Mouse (Mus musculus) hindbrain, postnatal 0 days (tissue): ENCODE data around the gene AY358078. TPM values are rescaled to one million over a fixed set of nuclear protein-coding genes. Genes with fewer than 3 reads are reported as not detected.
"Not testable (repeated sequence)": the region's sequence is repeated elsewhere in the genome, so short reads cannot be mapped to it uniquely, and the experiment has no call there.

ENCODE experiments used
- ATAC-seq: fragments of 200-750 bp; cut with Nextera tagmentation; 2 replicates; pipeline ENCODE4 v1.8.0; 2017; ENCODE audit warnings: mild to moderate bottlenecking, moderate TSS enrichment, moderate library complexity
- DNase-seq: peaks from one replicate; pipeline ENCODE4 v3.0.0-alpha.2; 2015; ENCODE audit warnings: low spot score
- H3K27ac ChIP-seq: fragments of 300-500 bp; sonication (generic); 2 replicates; pipeline ENCODE4 v1.5.1; 2014; ENCODE audit warnings: mild to moderate bottlenecking
- H3K27me3 ChIP-seq: fragments of 300-500 bp; sonication (generic); 2 replicates; pipeline ENCODE4 v1.6.1; 2014; ENCODE audit warnings: low read length, mixed read lengths; ENCODE audit not compliant: insufficient read depth
- H3K36me3 ChIP-seq: fragments of 300-500 bp; sonication (generic); 2 replicates; pipeline ENCODE4 v1.6.1; 2014; ENCODE audit warnings: low read length, mixed read lengths; ENCODE audit not compliant: insufficient read depth
- H3K4me1 ChIP-seq: fragments of 300-500 bp; sonication (generic); 2 replicates; pipeline ENCODE4 v1.6.1; 2014; ENCODE audit warnings: antibody characterized with exemption, low read length, mixed read lengths; ENCODE audit not compliant: insufficient read depth
- H3K4me2 ChIP-seq: fragments of 300-500 bp; sonication (generic); 2 replicates; pipeline ENCODE4 v1.6.1; 2014; ENCODE audit warnings: low read depth, mild to moderate bottlenecking, low read length, moderate library complexity, mixed read lengths
- H3K4me3 ChIP-seq: fragments of 300-500 bp; sonication (generic); 2 replicates; pipeline ENCODE4 v1.5.1; 2014; ENCODE audit warnings: low read length
- H3K9ac ChIP-seq: fragments of 300-500 bp; sonication (generic); replicated peaks from 2 replicates; pipeline ENCODE4 v1.6.1; 2014; ENCODE audit warnings: mild to moderate bottlenecking, low read length, moderate library complexity, mixed read lengths
- H3K9me3 ChIP-seq: fragments of 300-500 bp; sonication (generic); 2 replicates; pipeline ENCODE4 v1.6.1; 2016; ENCODE audit warnings: low read length, mixed read lengths
- CTCF ChIP-seq: IDR thresholded peaks from 2 replicates; pipeline ENCODE4 v1.5.1; 2016; ENCODE audit warnings: antibody characterized with exemption, control low read depth, low read depth
- WGBS: fragments of 180-500 bp; shearing (Covaris S2); extraction: QIAGEN DNeasy Blood & Tissue Kit; methylation state at CpG from one replicate; pipeline ENCODE4 v1.1.7; 2014; 5-methylcytosine and 5-hydroxymethylcytosine counted together
- polyA plus RNA-seq: library from polyadenylated mRNA; unstranded; fragments of >200 nt; fragmentation: Nextera tagmentation; extraction: Ambion mirVana; gene quantifications from 2 replicates; pipeline ENCODE4 v1.2.1, GENCODE M21; 2015
- total RNA-seq: library from RNA; depleted of rRNA; stranded (reverse); fragments of >200 nt; gene quantifications from 2 replicates; pipeline ENCODE4 v1.2.3, GENCODE M21; 2014

Gene AY358078
- total and polyA plus RNA-seq, 2 experiments from 2014 or later = not detected

DNA sequence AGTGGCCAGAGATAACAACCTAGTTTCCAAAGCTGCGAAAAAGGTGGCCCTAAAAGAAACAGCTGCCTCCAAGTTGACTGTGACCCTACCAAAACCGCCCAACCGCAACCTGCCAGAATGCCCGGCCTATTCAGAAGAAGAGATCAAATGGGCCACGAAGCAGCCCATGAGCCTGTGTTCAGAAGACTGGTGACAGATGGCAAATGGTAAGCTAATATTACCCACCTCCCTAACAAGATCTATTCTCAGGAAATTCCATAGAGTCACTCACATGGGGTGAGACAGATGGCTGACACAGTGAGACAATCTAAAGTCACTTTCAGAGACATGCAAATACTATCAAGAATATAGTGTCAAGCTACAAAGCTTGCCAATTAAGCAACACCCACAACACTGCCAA is 12.8 kb upstream of the AY358078 start:
- Histone ChIP-seq H3K9ac (no peak overlapping the region), H3K27me3 (no peaks in the 10 kb centered on the region), H3K27ac (no peak overlapping the region), H3K4me1 (no peaks in the 10 kb centered on the region), H3K36me3 (no peaks in the 10 kb centered on the region), H3K9me3 (no peaks in the 10 kb centered on the region), H3K4me3 (no peak overlapping the region), H3K4me2 (no peak overlapping the region)
- WGBS = 51% methylated on average over 5 of the region's 5 CpGs
- DNase-seq = peak; percentile 33
- no peak for TF ChIP-seq CTCF
- ATAC-seq = peak; percentile 49; the same call in 1 of the 2 replicates

DNA sequence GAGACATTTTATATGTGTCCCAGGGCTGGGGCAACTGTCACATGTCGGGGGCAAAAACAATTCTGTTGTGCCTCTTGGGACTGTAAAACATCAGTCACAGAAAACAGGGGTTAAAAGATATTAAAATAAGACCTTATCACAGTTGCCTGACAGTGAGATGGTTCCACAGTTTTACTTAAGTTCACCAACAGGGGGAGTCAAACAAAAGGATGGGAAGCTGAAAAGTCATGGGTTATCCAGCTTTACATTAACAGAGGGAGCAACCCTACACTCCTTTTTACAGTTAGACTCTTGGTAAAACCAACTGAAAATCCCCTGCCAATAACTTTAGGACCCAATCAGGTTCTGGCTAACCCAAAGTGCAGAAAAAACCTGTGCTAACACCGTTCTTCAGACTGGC is 10.7 kb upstream of the AY358078 start:
- no peak overlapping the region for H3K4me3 ChIP-seq

DNA sequence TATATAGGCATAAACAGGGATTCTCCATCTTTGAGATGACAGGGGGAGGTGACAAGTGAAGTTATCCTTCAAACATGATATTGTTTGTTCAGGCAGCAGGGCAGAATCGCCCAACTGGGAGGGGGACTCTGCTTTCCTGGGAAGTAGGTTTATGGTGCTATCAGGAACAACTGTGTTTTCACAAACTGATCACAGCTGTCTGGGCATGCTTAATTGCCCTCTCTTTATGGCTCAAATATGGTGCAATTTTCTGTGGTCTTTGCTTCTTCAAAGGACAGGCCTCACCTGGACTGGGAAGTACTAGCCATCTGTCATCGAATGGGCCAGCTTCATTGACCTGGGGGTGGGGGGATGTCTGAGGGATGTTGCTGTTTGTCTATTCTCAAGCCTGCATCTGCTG is 5.7 kb upstream of the AY358078 start:
- H3K4me3 ChIP-seq = no peak overlapping the region
- H3K27me3 ChIP-seq = no peaks in the 10 kb centered on the region
- no peak for DNase-seq
- no peaks in the 10 kb centered on the region for H3K36me3 ChIP-seq
- no peak for ATAC-seq
- no peak overlapping the region for H3K4me2 ChIP-seq
- no peaks in the 10 kb centered on the region for H3K9me3 ChIP-seq
- no peaks in the 10 kb centered on the region for H3K4me1 ChIP-seq
- 58% methylated on average over 2 of the region's 2 CpGs for WGBS
- H3K9ac ChIP-seq = no peak overlapping the region
- no peak for TF ChIP-seq CTCF
- H3K27ac ChIP-seq = no peak overlapping the region

More for the DNA sequence above, 10.7 kb upstream of the AY358078 start:
- Histone ChIP-seq H3K9me3 (no peaks in the 10 kb centered on the region), H3K36me3 (no peaks in the 10 kb centered on the region), H3K27me3 (no peaks in the 10 kb centered on the region), H3K4me2 (no peak overlapping the region), H3K9ac (no peak overlapping the region), H3K4me1 (no peaks in the 10 kb centered on the region), H3K27ac (no peak overlapping the region)
- TF ChIP-seq CTCF = no peak
- 86% methylated on average over 2 of the region's 2 CpGs for WGBS
- ATAC-seq (no peak), DNase-seq (no peak)

DNA sequence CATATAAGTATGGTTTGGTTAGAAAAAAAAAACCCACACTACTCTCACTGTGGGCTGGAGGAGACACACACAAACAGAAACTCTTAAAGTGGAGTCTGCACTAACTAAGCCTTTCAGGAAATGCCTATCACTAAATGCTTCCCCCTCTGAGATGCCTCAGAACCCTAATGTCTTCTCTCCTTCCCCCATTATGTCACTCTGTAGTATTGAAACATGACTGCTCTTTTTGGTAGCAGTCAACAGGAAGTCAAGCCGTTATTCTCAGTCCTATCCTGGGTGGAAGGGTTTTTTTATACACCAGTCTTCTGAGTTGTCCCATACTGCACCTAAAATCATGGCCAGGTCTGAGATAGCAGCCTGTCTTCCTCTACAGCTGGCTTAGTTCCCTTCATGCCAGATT is 26.8 kb downstream of the AY358078 start:
- DNase-seq (no peak), ATAC-seq (no peak)
- 77% methylated on average over 1 of the region's 1 CpGs for WGBS
- H3K4me3 ChIP-seq = no peak overlapping the region
- no peak overlapping the region for H3K4me2 ChIP-seq
- H3K27me3 ChIP-seq = no peaks in the 10 kb centered on the region
- H3K27ac ChIP-seq = no peak overlapping the region
- H3K9ac ChIP-seq = no peak overlapping the region
- no peaks in the 10 kb centered on the region for H3K4me1 ChIP-seq
- no peaks in the 10 kb centered on the region for H3K9me3 ChIP-seq
- H3K36me3 ChIP-seq = no peaks in the 10 kb centered on the region
- TF ChIP-seq CTCF = no peak

DNA sequence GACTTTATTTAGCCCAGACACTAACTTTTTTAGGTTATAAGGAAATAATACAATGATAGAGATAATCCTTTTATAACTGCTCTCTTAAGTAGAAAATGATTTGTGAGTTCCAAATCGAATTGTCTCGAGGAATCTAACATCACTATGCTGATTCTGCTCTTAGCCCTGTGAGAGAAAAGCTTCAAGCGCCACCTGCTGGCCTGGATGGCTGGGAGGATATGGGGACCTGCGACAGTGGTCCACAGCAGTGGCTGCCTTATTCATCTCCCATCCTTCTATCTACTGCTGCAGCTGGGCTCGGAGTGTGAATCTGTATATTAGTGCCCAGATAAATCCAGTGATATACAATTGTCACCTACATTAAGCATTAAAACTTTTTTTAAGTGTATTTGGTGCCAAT is 28.0 kb downstream of the AY358078 start:
- not testable (repeated sequence) for H3K36me3 ChIP-seq, H3K9ac ChIP-seq, H3K27ac ChIP-seq, H3K4me1 ChIP-seq, H3K27me3 ChIP-seq, H3K9me3 ChIP-seq, H3K4me3 ChIP-seq, H3K4me2 ChIP-seq
- ATAC-seq = peak; percentile 64; the same call in 1 of the 2 replicates
- WGBS = 34% methylated on average over 5 of the region's 5 CpGs
- peak; percentile 5 for DNase-seq
- peak; percentile 73 for TF ChIP-seq CTCF

DNA sequence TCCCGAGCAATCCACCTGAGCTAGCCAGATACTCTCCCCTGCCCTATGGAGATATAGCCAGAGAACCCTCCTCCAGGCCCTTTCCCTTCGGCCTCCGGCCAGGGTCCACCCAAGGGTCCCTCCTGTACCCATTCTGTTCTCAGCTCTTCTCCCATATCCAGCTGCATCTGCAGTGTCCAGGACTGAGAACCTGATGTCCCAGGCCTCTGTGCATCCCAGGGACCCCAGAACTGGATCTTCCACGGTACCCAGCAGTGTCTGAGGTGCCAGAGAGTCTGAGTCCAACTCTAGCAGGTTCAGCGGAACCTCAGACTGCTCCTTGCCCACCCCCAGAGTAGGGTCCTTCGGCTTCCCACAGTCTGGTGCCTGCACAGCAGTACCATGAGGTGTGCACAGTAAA is 29.3 kb downstream of the AY358078 start:
- no peak overlapping the region for H3K9ac ChIP-seq
- no peaks in the 10 kb centered on the region for H3K27me3 ChIP-seq
- H3K4me3 ChIP-seq = no peak overlapping the region
- no peak overlapping the region for H3K4me2 ChIP-seq
- DNase-seq (no peak), ATAC-seq (no peak)
- no peaks in the 10 kb centered on the region for H3K4me1 ChIP-seq
- WGBS = 82% methylated on average over 6 of the region's 6 CpGs
- H3K36me3 ChIP-seq = no peaks in the 10 kb centered on the region
- H3K9me3 ChIP-seq = no peaks in the 10 kb centered on the region
- TF ChIP-seq CTCF = no peak
- no peak overlapping the region for H3K27ac ChIP-seq

DNA sequence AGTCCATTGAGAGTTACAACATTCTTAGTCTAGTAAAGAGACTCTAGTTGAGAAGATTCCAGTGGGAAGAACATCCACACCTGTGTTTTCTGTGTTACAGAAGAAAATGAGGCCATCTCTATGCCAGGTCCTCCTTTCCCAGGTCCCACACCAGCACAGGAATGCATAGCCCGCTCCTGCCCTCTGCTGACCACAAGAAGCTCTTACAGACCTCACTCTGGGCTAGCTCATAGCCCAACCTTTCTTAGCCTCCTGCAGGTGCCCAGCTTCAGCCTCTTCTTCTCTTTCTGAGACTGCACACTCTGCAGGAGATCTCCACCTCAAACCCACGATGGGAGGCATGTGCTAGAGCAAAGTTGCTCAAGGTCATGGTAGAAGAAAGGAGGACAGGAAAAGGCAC is 38.6 kb downstream of the AY358078 start:
- H3K9ac ChIP-seq, H3K27ac ChIP-seq, H3K27me3 ChIP-seq, DNase-seq, H3K4me2 ChIP-seq, H3K4me1 ChIP-seq, ATAC-seq, H3K4me3 ChIP-seq, H3K9me3 ChIP-seq, H3K36me3 ChIP-seq: not testable (repeated sequence)
- TF ChIP-seq CTCF = peak; percentile 53
- 26% methylated on average over 2 of the region's 2 CpGs for WGBS
